Mouse (Mus musculus): ENCODE measurements around the gene 4930447C04Rik. TPM values are rescaled to one million over a fixed set of nuclear protein-coding genes. Genes with fewer than 3 reads are reported as not detected.

Gene 4930447C04Rik
- 0.14 and 0.29 TPM in 2 replicates for polyA plus RNA-seq (2015; fragmentation: Nextera tagmentation; extraction: Ambion mirVana)

GRCm38 (mm10) chr12:72940071-72940821, at the start of gene 4930447C04Rik:
TSS of gene 4930447C04Rik (minus strand) at chr12:72940774.
- Histone ChIP-seq H3K27ac (ENCODE audit: low read length) (no peak within 1 kb of the TSS), H3K4me3 (ENCODE audit: low read depth, low read length) (no peak within 1 kb of the TSS), H3K36me3 (ENCODE audit: control insufficient read depth, insufficient read depth) (no peaks in the 10 kb centered on the region), H3K27me3 (ENCODE audit: control insufficient read depth, insufficient read depth, low read depth, low read length) (peaks cover 95% of the 10 kb centered on the region), H3K4me1 (ENCODE audit: control insufficient read depth, low read depth, low read length) (no peaks in the 10 kb centered on the region), H3K4me2 (ENCODE audit: low read depth, low read length) (no peak within 1 kb of the TSS), H3K9ac (ENCODE audit: low read depth, low read length) (no peak within 1 kb of the TSS), H3K9me3 (replicated peaks; ENCODE audit: control insufficient read depth, low read length) (no peaks in the 10 kb centered on the region)
- 2% methylated on average over 39 of the region's 39 CpGs for WGBS (ENCODE audit: insufficient replicate concordance)
- ATAC-seq (ENCODE audit: low read depth): no peak

DNA sequence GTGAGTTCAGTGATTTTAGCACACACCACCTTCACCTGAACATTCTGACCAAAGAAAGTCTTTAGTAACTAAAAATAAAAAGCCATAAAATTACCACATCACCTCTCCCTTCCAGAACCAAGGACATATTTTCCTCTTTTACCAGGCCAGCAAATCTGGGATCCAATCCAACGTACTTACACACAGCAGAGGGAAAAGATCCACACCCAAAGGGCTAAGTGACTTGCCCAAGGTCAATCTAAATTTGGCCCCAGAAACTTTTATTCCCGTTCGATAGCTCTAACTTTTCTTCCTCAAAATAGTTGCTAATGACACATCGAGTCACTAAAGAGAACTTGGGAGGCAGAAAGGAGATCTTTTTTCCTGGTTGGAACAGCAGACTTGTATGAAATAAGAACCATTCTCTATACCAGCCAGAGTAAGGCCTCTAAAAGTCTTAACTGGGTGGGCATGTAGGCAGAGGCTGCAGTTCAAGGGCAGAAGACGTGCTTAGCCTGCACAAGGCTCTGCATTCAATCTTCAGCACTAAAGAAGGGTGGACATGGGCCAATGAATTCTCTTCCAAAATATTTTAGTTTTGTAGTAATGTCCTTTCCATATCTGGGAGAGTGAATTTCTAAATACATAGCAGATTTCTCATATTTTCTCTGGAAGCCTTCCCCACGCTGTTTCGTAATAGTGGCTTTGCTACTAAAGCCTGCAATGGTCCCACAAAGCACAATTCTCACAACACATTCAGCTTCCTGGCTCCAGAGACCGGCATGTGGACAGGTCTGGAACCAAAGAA, 42.7 kb upstream of the 4930447C04Rik start:
- Histone ChIP-seq H3K27ac (ENCODE audit: low read length) (no peak overlapping the region), H3K36me3 (ENCODE audit: control insufficient read depth, insufficient read depth) (no peaks in the 10 kb centered on the region)
- no peak for ATAC-seq (ENCODE audit: low read depth)

GRCm38 (mm10) chr12:72982616-72983015, 42.0 kb upstream of the 4930447C04Rik start:
- H3K9me3 ChIP-seq (replicated peaks; ENCODE audit: control insufficient read depth, low read length): no peaks in the 10 kb centered on the region
- H3K27ac ChIP-seq (ENCODE audit: low read length): no peak overlapping the region

More for the DNA sequence above, 42.7 kb upstream of the 4930447C04Rik start:
- no peaks in the 10 kb centered on the region for H3K27me3 ChIP-seq (ENCODE audit: control insufficient read depth, insufficient read depth, low read depth, low read length)
- H3K4me2 ChIP-seq (ENCODE audit: low read depth, low read length): no peak overlapping the region
- WGBS (ENCODE audit: insufficient replicate concordance): 67% methylated on average over 8 of the region's 8 CpGs
- no peaks in the 10 kb centered on the region for H3K9me3 ChIP-seq (replicated peaks; ENCODE audit: control insufficient read depth, low read length)
- H3K9ac ChIP-seq (ENCODE audit: low read depth, low read length): no peak overlapping the region
- no peaks in the 10 kb centered on the region for H3K4me1 ChIP-seq (ENCODE audit: control insufficient read depth, low read depth, low read length)
- H3K4me3 ChIP-seq (ENCODE audit: low read depth, low read length): no peak overlapping the region

GRCm38 (mm10) chr12:72979236-72979635, 38.7 kb upstream of the 4930447C04Rik start:
- ATAC-seq (ENCODE audit: low read depth): peak; percentile 51
- Histone ChIP-seq H3K4me2 (ENCODE audit: low read depth, low read length) (no peak overlapping the region), H3K9me3 (replicated peaks; ENCODE audit: control insufficient read depth, low read length) (no peaks in the 10 kb centered on the region), H3K36me3 (ENCODE audit: control insufficient read depth, insufficient read depth) (no peaks in the 10 kb centered on the region), H3K4me3 (ENCODE audit: low read depth, low read length) (no peak overlapping the region), H3K27me3 (ENCODE audit: control insufficient read depth, insufficient read depth, low read depth, low read length) (no peaks in the 10 kb centered on the region), H3K4me1 (ENCODE audit: control insufficient read depth, low read depth, low read length) (no peaks in the 10 kb centered on the region), H3K9ac (ENCODE audit: low read depth, low read length) (no peak overlapping the region), H3K27ac (ENCODE audit: low read length) (no peak overlapping the region)
- 21% methylated on average over 5 of the region's 5 CpGs for WGBS (ENCODE audit: insufficient replicate concordance)

More at GRCm38 (mm10) chr12:72982616-72983015, 42.0 kb upstream of the 4930447C04Rik start:
- WGBS (ENCODE audit: insufficient replicate concordance): 58% methylated on average over 10 of the region's 10 CpGs
- H3K9ac ChIP-seq (ENCODE audit: low read depth, low read length): no peak overlapping the region
- ATAC-seq (ENCODE audit: low read depth): no peak
- no peaks in the 10 kb centered on the region for H3K36me3 ChIP-seq (ENCODE audit: control insufficient read depth, insufficient read depth)
- no peaks in the 10 kb centered on the region for H3K4me1 ChIP-seq (ENCODE audit: control insufficient read depth, low read depth, low read length)
- no peak overlapping the region for H3K4me2 ChIP-seq (ENCODE audit: low read depth, low read length)
- H3K27me3 ChIP-seq (ENCODE audit: control insufficient read depth, insufficient read depth, low read depth, low read length): no peaks in the 10 kb centered on the region
- no peak overlapping the region for H3K4me3 ChIP-seq (ENCODE audit: low read depth, low read length)

DNA sequence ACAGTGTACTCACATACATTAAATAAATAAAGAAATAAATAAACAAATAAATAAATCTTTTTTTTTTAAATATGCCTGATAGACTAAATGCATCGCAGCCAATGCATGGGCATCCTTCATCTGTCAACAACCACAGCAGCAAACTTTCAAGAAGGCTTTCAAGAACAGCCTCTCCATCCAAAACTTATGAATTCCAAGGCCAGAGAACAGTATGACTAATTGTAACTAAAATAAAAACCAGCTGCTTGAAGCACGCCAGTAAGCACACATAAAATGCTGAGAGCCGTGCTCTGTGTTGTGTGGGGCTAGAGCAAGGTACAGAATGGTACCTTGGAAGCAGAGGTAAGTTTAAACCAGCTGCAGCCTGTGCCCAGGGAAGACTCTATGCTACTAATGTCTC, 37.3 kb upstream of the 4930447C04Rik start:
- Histone ChIP-seq H3K27me3 (ENCODE audit: control insufficient read depth, insufficient read depth, low read depth, low read length) (no peaks in the 10 kb centered on the region), H3K4me3 (ENCODE audit: low read depth, low read length) (no peak overlapping the region), H3K4me1 (ENCODE audit: control insufficient read depth, low read depth, low read length) (no peaks in the 10 kb centered on the region), H3K9me3 (replicated peaks; ENCODE audit: control insufficient read depth, low read length) (no peaks in the 10 kb centered on the region), H3K4me2 (ENCODE audit: low read depth, low read length) (no peak overlapping the region), H3K9ac (ENCODE audit: low read depth, low read length) (no peak overlapping the region), H3K27ac (ENCODE audit: low read length) (no peak overlapping the region), H3K36me3 (ENCODE audit: control insufficient read depth, insufficient read depth) (no peaks in the 10 kb centered on the region)
- WGBS (ENCODE audit: insufficient replicate concordance): 68% methylated on average over 3 of the region's 3 CpGs
- ATAC-seq (ENCODE audit: low read depth): no peak

DNA sequence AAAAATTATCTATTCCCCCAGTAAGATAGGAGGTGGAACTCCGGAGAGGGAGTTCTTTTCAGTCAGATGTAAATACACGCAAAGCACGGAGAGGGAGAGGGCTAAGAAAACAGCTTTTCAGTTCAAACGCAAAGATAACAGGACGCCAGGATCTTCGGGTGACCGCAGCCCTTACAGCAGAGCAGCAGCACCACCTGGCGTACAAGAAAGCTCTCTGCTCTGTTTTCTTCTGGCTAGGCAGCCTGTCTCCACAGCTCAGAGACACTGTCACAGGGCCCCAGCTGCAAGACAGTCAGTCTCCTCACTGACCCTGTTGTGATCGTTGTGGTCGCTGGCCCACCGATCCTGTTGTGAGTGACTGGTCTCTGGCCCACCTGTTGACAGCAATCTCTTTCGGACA, 36.1 kb upstream of the 4930447C04Rik start:
- peak; percentile 47; the same call in 1 of the 2 replicates for ATAC-seq (ENCODE audit: low read depth)
- H3K27me3 ChIP-seq (ENCODE audit: control insufficient read depth, insufficient read depth, low read depth, low read length): no peaks in the 10 kb centered on the region
- H3K27ac ChIP-seq (ENCODE audit: low read length): no peak overlapping the region
- peak overlapping the region; percentile 9; the same call in 1 of the 2 replicates for H3K4me3 ChIP-seq (ENCODE audit: low read depth, low read length)
- no peaks in the 10 kb centered on the region for H3K4me1 ChIP-seq (ENCODE audit: control insufficient read depth, low read depth, low read length)
- peak overlapping the region; percentile 33 for H3K4me2 ChIP-seq (ENCODE audit: low read depth, low read length)
- H3K9ac ChIP-seq (ENCODE audit: low read depth, low read length): no peak overlapping the region
- H3K36me3 ChIP-seq (ENCODE audit: control insufficient read depth, insufficient read depth): no peaks in the 10 kb centered on the region
- 2% methylated on average over 12 of the region's 12 CpGs for WGBS (ENCODE audit: insufficient replicate concordance)
- H3K9me3 ChIP-seq (replicated peaks; ENCODE audit: control insufficient read depth, low read length): no peaks in the 10 kb centered on the region

DNA sequence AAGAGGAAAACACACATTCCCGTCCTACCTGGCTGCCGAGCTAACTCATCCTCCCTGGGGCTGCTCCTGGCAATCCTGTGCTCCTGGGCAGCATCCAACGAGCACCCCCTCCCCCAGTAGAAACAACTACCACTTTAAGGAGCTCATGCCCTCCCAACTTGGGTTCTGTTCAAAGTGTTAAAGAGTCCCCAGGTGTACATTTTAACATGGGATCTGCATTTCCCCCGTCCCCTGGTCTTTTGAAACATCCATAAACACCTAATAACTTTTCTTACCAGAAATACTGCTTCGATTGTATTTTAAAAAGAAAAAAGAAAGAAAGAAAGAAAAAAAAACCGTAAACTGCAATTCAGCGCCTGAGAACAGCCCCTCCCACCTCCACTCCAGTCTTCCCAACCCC, 35.6 kb upstream of the 4930447C04Rik start:
- H3K4me3 ChIP-seq (ENCODE audit: low read depth, low read length): 0 out of 2 replicates have a peak overlapping the region, but pooled peaks have one; percentile 9
- 4% methylated on average over 7 of the region's 7 CpGs for WGBS (ENCODE audit: insufficient replicate concordance)
- H3K4me1 ChIP-seq (ENCODE audit: control insufficient read depth, low read depth, low read length): no peaks in the 10 kb centered on the region
- H3K4me2 ChIP-seq (ENCODE audit: low read depth, low read length): peak overlapping the region; percentile 33
- H3K27ac ChIP-seq (ENCODE audit: low read length): no peak overlapping the region
- no peak overlapping the region for H3K9ac ChIP-seq (ENCODE audit: low read depth, low read length)
- H3K36me3 ChIP-seq (ENCODE audit: control insufficient read depth, insufficient read depth): no peaks in the 10 kb centered on the region
- ATAC-seq (ENCODE audit: low read depth): no peak
- H3K9me3 ChIP-seq (replicated peaks; ENCODE audit: control insufficient read depth, low read length): no peaks in the 10 kb centered on the region
- no peaks in the 10 kb centered on the region for H3K27me3 ChIP-seq (ENCODE audit: control insufficient read depth, insufficient read depth, low read depth, low read length)

DNA sequence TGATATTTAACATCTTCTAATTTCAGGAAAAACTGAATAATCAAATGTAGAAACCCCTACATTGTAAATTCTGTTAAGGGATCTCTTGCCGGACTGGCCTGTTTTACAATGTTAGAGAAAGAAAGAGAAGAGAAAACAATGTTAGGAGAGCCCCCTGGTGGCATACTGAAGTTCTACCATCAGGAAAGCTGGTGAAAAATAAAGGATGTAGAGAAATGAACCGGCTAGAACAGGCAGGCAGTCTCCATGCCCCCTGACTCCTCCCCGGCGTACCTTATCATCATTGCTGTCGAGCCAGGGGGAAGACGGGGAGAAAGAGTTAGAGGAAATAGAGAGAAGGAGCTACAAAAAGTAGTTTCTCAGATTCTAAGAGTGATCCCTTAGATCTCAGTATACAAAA, 32.6 kb upstream of the 4930447C04Rik start:
- ATAC-seq (ENCODE audit: low read depth): no peak
- no peak overlapping the region for H3K9ac ChIP-seq (ENCODE audit: low read depth, low read length)
- H3K27ac ChIP-seq (ENCODE audit: low read length): no peak overlapping the region
- H3K9me3 ChIP-seq (replicated peaks; ENCODE audit: control insufficient read depth, low read length): no peaks in the 10 kb centered on the region
- H3K27me3 ChIP-seq (ENCODE audit: control insufficient read depth, insufficient read depth, low read depth, low read length): no peaks in the 10 kb centered on the region; the same call in 1 of the 2 replicates
- no peak overlapping the region for H3K4me3 ChIP-seq (ENCODE audit: low read depth, low read length)
- H3K4me2 ChIP-seq (ENCODE audit: low read depth, low read length): no peak overlapping the region
- H3K36me3 ChIP-seq (ENCODE audit: control insufficient read depth, insufficient read depth): no peaks in the 10 kb centered on the region
- WGBS (ENCODE audit: insufficient replicate concordance): 1% methylated on average over 6 of the region's 6 CpGs
- no peaks in the 10 kb centered on the region for H3K4me1 ChIP-seq (ENCODE audit: control insufficient read depth, low read depth, low read length)

GRCm38 (mm10) chr12:72970620-72971019, 30.0 kb upstream of the 4930447C04Rik start:
- no peak for ATAC-seq (ENCODE audit: low read depth)
- Histone ChIP-seq H3K36me3 (ENCODE audit: control insufficient read depth, insufficient read depth) (no peaks in the 10 kb centered on the region), H3K9me3 (replicated peaks; ENCODE audit: control insufficient read depth, low read length) (no peaks in the 10 kb centered on the region), H3K4me3 (ENCODE audit: low read depth, low read length) (no peak overlapping the region), H3K9ac (ENCODE audit: low read depth, low read length) (no peak overlapping the region), H3K4me1 (ENCODE audit: control insufficient read depth, low read depth, low read length) (no peaks in the 10 kb centered on the region), H3K27ac (ENCODE audit: low read length) (no peak overlapping the region), H3K4me2 (ENCODE audit: low read depth, low read length) (no peak overlapping the region), H3K27me3 (ENCODE audit: control insufficient read depth, insufficient read depth, low read depth, low read length) (no peaks in the 10 kb centered on the region; the same call in 1 of the 2 replicates)
- 42% methylated on average over 14 of the region's 14 CpGs for WGBS (ENCODE audit: insufficient replicate concordance)

All from liver, embryonic 16.5 days (tissue).